Mouse (Mus musculus): ENCODE data around the gene Majin.

Majin gene

GRCm38 (mm10) chr19:6264945-6265344 is 80.8 kb downstream of the Majin start:
- no peak for DNase-seq

- DNase-seq, result no peak
Observed at GRCm38 (mm10) chr19:6265727-6266182, 81.6 kb downstream of the Majin start.

GRCm38 (mm10) chr19:6267306-6268169 is 83.3 kb downstream of the Majin start:
- no peak for DNase-seq

DNA sequence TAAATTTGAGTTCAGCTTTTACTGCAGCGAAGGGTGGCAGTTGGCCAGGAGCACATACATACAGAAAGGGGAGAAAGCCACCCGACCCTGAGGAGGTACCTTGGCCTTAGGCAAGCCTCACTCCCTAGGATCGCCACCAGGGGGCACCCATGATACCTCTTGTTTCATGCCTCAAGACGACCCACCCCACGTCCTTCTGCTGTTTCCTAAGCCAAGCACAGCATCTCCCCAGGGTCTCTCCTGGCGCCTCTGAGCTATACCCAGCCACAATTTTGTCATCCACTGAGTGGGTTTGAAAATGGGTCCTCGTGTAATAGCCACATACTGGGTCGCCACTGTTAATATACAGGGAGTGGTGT is 84.0 kb downstream of the Majin start:
- peak; percentile 87 for DNase-seq

- DNase-seq, result no peak
Observed at GRCm38 (mm10) chr19:6268670-6269132, 84.5 kb downstream of the Majin start.

- no peak for DNase-seq
Observed at GRCm38 (mm10) chr19:6269798-6270475, 85.7 kb downstream of the Majin start.

GRCm38 (mm10) chr19:6270661-6271060 is 86.5 kb downstream of the Majin start:
- no peak for DNase-seq

GRCm38 (mm10) chr19:6271206-6271605 is 87.0 kb downstream of the Majin start:
- DNase-seq, result no peak

DNA sequence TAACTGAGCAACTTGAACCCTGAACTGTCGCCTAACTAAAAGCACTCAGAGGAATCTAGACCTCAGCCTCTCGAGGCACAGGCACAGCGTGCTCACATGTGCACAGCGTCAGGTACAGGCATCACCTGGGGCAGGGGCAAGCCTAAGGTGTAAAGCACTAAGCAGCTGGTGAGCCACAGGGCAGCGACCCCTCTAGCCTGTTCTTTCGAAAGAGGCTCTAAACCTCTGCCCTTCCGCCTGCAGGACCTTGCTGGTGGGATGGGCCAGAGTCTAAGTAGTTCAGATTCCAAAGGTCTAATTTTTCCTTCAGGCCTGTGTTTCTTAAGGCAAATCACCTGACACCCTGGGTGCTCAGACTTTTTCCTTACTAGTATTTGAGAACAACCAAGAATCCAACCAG is 87.9 kb downstream of the Majin start:
- no peak for DNase-seq

GRCm38 (mm10) chr19:6272738-6273137 is 88.5 kb downstream of the Majin start:
- no peak for DNase-seq

DNA sequence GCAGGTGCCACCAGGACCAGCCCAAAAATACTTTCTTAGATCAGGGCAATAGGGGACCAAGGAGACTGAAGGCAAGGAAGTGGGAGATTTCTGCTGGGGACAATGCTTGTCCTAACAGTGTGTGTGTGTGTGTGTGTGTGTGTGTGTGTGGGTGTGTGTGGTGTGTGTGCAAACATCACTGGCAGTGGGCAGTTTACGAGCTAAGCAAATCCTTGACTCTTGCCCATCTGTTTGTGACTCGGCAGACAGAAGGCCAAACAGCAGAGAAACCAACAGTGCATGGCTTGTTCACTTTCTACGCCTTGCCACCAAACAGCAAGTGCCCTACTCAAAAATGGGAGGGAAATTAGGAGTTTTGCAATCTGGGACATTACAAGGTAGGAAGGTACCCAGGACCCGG is 89.4 kb downstream of the Majin start:
- no peak for DNase-seq
